ENCODE assay signal across 18 mouse cellular contexts in genomic region chrX:59182323-59182722, GRCm38 (mm10).
DNase-seq lines count a peak whose midpoint lies in the region; ATAC-seq lines count a peak whose summit lies in the region.
"Had no signal": no experiment of that assay in that cellular context is flagged by ENCODE, and none has a peak within 500 bp of the region (broad histone marks: within the 10 kb centered on the region; RNA-seq: fewer than 3 reads in every experiment).

No protein-coding gene starts in this region.

- no peak overlapping the region for H3K4me2 ChIP-seq in heart, embryonic 12.5 days
- H3K4me2 ChIP-seq: embryonic facial prominence, embryonic 13.5 days; hindbrain, embryonic 15.5 days; intestine, embryonic 15.5 days; midbrain, embryonic 13.5 days; neural tube, embryonic 12.5 days had no signal

- peak; percentile 51; the same call in 1 of the 2 replicates for ATAC-seq in cerebellum, adult (ENCODE audit: insufficient number of reproducible peaks, low FRiP score, low TSS enrichment)
- ATAC-seq in heart, embryonic 12.5 days (ENCODE audit: insufficient number of reproducible peaks, low FRiP score): no peak
- ATAC-seq: forebrain, embryonic 14.5 days; intestine, embryonic 15.5 days; midbrain, embryonic 13.5 days had no signal

- peak overlapping the region; percentile 78 for H3K27ac ChIP-seq in heart, embryonic 12.5 days (ENCODE audit: poor library complexity, severe bottlenecking)
- H3K27ac ChIP-seq: embryonic facial prominence, embryonic 13.5 days; hindbrain, embryonic 15.5 days; intestine, embryonic 15.5 days; liver, embryonic 14.5 days; midbrain, embryonic 13.5 days; neural tube, embryonic 12.5 days had no signal

- no peaks in the 10 kb centered on the region for H3K4me1 ChIP-seq in heart, embryonic 12.5 days (replicated peaks)
- H3K4me1 ChIP-seq: embryonic facial prominence, embryonic 13.5 days; intestine, embryonic 15.5 days; neural tube, embryonic 12.5 days had no signal

- no peak for DNase-seq in cerebellum, postnatal 4 days (ENCODE audit: low spot score in 2 of 2)
- DNase-seq in heart, adult 8-10 months (ENCODE audit: low spot score): peak; percentile 21
- DNase-seq in heart, postnatal 25 days (ENCODE audit: low spot score): no peak
- peak; percentile 16 for DNase-seq in retina, embryonic 14.5 days (ENCODE audit: low spot score)
- DNase-seq in spleen, postnatal 4 days (ENCODE audit: low spot score in 2 of 2): no peak
- no peak for DNase-seq in left cerebral cortex, postnatal 25 days (ENCODE audit: low spot score in 2 of 2)
- DNase-seq: adrenal gland, adult 8-10 months; kidney, postnatal 36 days; spleen, adult 18-20 months had no signal

- no peak overlapping the region for H3K4me3 ChIP-seq in heart, embryonic 12.5 days
- H3K4me3 ChIP-seq: embryonic facial prominence, embryonic 13.5 days; hindbrain, embryonic 15.5 days; intestine, embryonic 15.5 days; midbrain, embryonic 13.5 days; neural tube, embryonic 12.5 days had no signal

- H3K9ac ChIP-seq in heart, embryonic 12.5 days: no peak overlapping the region
- H3K9ac ChIP-seq: embryonic facial prominence, embryonic 13.5 days; hindbrain, embryonic 15.5 days; intestine, embryonic 15.5 days; liver, embryonic 14.5 days; midbrain, embryonic 13.5 days; neural tube, embryonic 12.5 days had no signal

- H3K27me3 ChIP-seq in heart, embryonic 12.5 days (replicated peaks): no peaks in the 10 kb centered on the region
- H3K27me3 ChIP-seq: embryonic facial prominence, embryonic 13.5 days; hindbrain, embryonic 15.5 days; intestine, embryonic 15.5 days; midbrain, embryonic 13.5 days; neural tube, embryonic 12.5 days had no signal

- intact Hi-C loops in heart, postnatal 25 days (cut with DNase I): loop anchor here (10.0 kb wide), 1 partner anchor 382 kb away; the partner anchor contains the start of gene Fgf13
- intact Hi-C loops in left cerebral cortex, postnatal 25 days (cut with DNase I): loop anchor here (5.0 to 10.0 kb wide), 3 partner anchors 385 to 1282 kb away; partner anchors contain the start of gene Fgf13

- H3K36me3 ChIP-seq in heart, embryonic 12.5 days: no peaks in the 10 kb centered on the region
- H3K36me3 ChIP-seq: embryonic facial prominence, embryonic 13.5 days; hindbrain, embryonic 15.5 days; intestine, embryonic 15.5 days; midbrain, embryonic 13.5 days; neural tube, embryonic 12.5 days had no signal

- H3K9me3 ChIP-seq in heart, embryonic 12.5 days (replicated peaks): no peaks in the 10 kb centered on the region
- H3K9me3 ChIP-seq: embryonic facial prominence, embryonic 13.5 days; hindbrain, embryonic 15.5 days; intestine, embryonic 15.5 days; midbrain, embryonic 13.5 days; neural tube, embryonic 12.5 days had no signal

- 40% methylated on average over 4 of the region's 4 CpGs for whole genome bisulfite sequencing in heart, embryonic 12.5 days

Comparison
In these comparisons a context has a peak if more than half of its experiments do, and no peak if none do; other contexts are left out.
1. DNase-seq: peak in heart, adult 8-10 months (single experiment) and retina, embryonic 14.5 days (single experiment); none in cerebellum, postnatal 4 days (0 of 2), heart, postnatal 25 days (single experiment), spleen, postnatal 4 days (0 of 2) and left cerebral cortex, postnatal 25 days (0 of 2).